ENCODE assay signal across 11 mouse cellular contexts in the genomic region with DNA sequence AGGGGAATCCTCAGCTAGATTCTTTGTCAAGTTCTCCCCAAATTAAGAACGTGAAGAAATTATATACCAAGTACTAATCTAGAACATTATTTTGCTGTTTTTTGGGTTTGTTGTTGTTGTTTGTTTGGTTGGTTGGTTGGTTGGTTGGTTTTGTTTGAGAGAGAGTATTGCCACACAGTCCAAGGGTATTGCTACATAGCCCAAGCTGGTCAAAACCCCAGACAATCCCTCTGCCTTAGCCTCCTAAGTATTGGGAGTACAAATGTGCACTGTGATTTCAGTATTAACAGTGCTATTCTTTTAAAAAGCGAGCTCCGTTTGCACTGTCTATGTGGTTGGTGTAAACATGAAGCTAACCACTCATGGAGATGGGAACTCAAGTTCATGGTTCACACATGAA.
"Had no signal": no experiment of that assay in that cellular context is flagged by ENCODE, and none has a peak within 500 bp of the region (broad histone marks: within the 10 kb centered on the region; RNA-seq: fewer than 3 reads in every experiment).

No protein-coding gene starts in this region.

- ATAC-seq: liver, embryonic 12.5 days; lung, postnatal 0 days; midbrain, embryonic 15.5 days had no signal

- DNase-seq: kidney, adult 18-20 months; kidney, adult 9 months; kidney, postnatal 14 days; kidney, postnatal 4 days; left cerebral cortex, postnatal 4 days; lung, embryonic 14.5 days; thymus, adult 18-20 months; thymus, postnatal 36 days had no signal
